Mouse (Mus musculus): ENCODE measurements around the gene 7420426K07Rik.

The 7420426K07Rik gene

DNA sequence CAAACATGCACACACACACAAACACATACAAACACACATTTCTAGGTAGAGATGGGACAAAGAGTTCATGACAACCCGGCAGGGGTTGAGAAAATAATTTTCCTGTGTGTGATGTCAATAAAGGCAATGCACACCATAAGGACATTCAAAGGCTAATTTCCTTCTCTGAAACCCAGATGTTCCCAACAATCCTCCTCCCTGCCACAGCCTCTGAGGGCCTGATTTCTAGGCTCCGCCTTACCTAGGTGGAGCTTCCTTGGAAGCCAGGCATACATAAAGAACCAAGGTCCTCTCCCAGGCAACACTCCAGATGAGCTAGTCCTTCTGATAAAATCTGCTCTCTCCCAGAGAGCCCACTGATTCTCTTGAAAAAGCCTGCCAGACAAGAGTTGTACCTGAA, at the start of gene 7420426K07Rik:
Gene 7420426K07Rik (plus strand): TSS at position 301 of the 400 bp plus-strand sequence.
- DNase-seq, result no peak

DNA sequence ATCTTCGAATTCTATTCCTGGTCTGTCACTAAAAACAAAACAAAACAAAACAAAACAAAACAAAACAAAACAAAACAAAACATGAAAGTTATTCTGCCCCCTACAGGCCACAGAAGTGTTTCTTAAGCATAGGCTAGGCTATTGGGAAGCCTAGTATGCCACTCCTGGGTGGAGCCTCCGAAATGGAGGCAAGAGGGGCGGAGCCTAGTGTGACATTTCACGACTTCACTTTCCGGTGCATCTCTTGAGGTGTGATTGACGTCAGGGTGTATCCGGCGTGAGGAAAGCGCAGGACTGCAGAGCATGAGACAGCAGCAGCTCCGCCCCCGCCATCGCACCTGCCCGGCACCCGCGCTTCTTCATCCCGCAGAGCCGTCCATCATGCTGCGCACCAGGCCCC, 46.7 kb upstream of the 7420426K07Rik start, which contains the start of gene Prr23a2:
Gene Prr23a2 (plus strand): TSS at position 285 of the 400 bp plus-strand sequence.
- DNase-seq, result no peak

DNA sequence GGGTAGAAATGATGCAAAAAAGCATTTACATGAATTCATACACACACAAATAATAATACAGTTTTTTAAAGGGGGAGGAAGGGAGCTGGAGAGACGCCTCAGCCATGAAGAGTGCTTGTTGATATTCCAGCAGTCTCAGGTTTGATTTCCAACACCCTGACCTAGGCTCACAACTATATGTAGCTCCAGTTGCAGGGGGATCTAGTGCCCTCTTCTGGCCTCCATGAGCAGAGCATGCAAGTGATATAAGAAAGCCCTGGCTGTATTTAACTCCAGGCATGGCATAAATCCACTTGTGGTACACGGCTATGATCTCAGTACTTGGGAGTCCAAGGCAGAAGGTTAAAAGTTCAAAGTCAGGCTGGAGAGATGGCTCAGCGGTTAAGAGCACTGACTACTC, 39.5 kb upstream of the 7420426K07Rik start:
- no peak for DNase-seq

DNA sequence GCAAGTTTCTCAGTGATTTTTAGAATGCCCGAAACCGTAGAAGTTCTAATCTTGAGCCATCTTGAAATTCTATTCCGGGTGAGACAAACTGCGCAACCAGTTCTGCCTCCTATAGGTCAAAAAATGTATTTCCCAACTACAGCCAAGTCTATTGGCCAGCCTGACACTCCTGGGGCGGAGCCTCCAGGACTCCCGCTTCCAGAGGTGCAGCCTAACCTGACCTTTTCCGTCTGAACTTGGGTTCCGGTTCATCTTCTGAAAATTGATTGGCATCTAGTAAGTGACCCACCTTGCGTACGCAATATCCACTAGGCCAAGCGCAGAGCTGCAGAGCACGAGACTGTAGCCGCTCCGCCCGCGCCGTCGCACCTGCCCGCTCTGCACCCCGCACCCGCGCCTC, 38.3 kb upstream of the 7420426K07Rik start, which contains the start of gene Prr23a3:
Gene Prr23a3 (plus strand): TSS at position 197 of the 400 bp plus-strand sequence.
- no peak for DNase-seq

DNA sequence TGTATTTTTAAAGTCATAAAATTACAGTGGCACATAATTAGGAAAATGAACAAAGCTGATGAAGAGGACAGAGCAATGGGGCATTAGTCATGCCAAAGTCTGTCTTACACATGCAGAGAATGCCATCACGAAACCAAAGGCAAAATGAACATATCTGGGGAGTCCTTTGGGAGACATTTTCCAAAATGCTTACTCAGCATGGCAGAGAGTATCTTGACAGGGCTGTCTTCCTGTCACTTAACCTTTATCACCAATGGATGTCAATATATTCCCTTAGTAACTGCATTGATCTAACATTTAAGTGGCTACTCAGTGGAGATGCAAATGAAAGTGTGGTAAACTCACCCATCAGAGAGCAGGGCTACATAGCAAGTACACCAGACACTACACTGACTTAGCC, 1.4 kb upstream of the 7420426K07Rik start:
- DNase-seq, result no peak

DNA sequence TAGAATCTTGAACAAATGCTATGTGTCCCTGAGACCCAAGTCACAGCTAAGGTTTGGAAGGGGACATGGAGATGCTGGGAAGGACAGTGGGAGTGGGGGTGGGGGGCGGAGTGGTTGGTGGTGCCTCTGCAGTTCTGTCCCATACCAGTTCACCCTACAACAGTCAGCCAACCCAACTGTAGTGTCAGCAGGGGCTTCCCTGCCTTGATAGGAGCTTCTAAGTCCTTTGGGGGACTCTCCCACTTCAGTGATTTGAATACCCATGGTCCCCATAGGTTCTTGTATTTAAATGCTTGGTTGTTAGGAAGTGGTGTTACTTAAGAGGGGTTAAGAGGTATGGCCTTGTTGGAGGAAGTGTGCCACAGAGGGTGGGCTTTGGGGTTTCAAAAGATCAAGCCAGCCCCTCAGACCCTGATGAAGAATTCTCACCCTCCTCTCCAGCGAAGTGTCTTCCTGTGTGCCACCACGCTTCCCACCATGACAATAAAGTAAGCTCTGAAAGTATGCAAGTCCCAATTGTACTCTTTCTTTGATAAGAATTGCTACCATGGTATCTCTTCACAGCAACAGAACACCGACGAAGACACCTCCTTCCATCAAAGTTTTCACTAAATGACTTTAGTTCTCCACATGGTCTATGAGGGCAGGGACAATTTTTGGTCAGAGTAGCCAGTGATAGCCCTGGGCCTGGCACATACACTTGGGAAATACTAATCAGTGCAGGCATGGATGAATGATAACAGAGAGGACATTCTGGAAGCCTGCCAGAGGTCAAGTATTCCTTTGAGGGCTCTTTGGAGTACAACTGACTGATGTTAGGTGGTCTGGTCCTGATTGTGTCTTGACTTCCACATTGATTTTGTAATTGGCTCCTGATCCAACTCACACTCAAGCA, 18.0 kb downstream of the 7420426K07Rik start:
- no peak for DNase-seq

DNA sequence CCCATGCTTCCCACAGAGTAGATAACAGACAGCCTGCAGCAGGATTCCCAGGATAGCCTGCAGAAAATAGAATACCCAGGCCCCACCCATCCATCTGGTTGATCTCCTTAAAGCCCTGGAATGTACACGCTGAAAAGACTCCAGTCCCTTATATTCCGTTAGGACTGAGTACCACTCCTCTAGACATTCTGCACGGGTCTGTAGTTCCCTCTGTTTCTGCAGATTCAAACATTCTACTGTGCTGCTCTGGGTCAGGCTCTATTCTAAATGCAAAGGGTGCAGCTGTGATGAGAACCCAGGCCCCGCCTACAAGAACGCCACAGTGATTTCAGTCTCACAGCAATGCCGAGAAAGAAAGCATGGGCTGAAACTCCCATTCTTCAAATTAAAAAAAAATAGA, 20.2 kb downstream of the 7420426K07Rik start:
- DNase-seq, result no peak

DNA sequence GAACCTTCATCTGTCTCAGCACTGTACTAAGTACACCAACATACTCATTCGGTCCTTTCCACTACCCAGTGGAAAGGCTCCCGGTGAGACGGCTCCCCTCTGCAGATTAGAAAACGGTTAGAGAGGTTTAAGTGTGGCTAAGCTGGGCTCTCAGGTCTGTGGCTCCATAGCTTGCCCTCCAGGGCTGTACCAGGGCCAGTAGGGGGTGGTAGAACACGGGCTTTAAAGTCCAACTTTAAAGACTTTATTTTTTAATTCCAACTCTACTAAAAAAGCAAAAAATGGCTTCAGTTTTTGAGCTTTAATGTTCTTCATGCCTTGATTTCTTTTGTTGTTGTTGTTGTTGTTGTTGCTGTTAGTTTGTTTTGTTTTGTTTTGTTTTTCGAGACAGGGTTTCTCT, 21.3 kb downstream of the 7420426K07Rik start:
- no peak for DNase-seq

DNA sequence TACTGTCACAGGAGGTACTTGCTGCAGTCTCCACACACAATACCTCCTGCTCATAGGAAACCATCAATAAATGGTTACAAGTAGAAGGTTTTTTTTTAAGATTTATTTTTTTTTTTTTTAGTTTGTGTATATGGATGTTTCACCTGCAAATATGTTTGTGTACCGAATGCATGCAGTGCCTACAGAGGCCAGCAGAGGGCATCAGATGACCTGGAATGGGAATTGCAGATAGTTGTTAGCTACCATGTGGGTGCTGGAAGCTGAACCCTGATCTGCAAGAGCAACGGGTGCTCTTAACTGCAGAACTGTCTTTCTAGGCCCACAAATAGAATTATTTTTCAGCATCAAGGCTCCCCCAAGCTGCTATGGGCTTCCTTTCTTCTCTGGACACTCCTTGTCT, 26.6 kb downstream of the 7420426K07Rik start:
- no peak for DNase-seq

DNA sequence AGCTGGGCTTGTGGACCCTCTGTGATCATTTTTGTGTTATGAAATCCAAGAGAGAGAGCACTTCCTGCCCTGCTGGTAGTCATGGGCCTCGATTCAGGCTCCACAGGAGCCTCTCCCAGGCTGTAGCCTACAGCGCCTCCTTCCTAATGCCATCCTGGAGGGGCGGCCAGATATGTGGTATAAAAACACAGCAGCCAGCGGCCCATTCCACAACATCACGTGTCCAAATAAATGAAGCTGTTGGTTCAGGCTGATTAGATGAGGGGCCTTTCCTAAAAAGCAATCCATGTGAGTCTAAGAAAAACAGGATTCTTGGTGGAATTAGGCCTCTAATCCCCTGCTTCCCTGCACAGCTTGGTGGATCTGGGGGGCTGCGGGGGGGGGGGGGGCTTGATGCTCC, 30.0 kb downstream of the 7420426K07Rik start:
- DNase-seq, result no peak

DNA sequence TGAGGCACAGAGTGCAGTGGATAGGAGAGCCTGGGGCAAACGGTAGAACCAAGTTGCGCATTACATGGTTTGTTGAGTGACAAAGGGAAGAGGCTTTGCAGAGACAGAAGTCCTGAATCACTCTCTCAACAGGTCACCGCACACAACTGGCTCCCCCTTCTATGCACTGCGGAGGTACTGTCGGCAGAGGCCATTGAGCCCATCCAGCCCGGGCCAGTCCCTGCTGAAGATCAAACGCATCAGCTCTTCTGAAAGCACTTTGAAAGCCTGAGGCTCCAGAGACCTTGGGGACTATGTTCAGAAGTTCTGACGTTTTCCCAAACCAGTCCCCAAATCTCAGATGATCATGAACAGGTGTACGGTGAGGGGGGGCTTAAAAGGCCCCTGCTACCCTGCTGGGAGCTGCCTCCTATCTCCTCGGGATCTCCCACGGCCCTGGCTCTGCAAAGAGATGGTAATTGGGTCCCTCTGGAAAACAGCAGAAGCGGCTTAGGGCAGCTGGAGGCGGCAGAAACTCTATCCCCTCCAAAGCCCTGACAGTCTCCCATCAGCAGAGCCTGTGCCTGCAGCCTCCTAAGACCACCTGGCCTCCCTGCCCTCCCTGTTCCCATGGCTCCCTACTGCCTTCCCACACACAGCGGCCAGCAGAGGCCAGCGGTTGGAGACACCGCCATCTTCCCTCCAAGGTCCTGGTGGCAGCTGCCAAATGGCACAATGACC, 32.4 kb downstream of the 7420426K07Rik start:
- no peak for DNase-seq

DNA sequence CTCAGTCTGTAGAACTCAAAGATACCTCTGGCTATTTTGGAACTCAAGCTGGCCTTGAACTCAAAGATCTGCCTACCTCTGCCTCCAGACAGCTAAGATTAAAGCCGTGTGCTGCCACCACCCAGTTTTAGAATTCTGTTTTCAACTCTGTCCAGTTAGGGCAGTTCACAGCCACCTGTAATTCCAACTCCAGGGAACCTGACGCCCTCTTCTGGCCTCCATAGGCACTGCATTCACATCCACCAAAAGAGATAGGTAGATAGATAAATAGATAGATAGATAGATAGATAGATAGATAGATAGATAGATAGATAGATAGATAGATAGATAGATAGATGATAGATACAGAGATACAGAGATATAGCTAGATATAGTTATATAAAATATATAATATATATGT, 36.4 kb downstream of the 7420426K07Rik start:
- DNase-seq, result no peak

DNA sequence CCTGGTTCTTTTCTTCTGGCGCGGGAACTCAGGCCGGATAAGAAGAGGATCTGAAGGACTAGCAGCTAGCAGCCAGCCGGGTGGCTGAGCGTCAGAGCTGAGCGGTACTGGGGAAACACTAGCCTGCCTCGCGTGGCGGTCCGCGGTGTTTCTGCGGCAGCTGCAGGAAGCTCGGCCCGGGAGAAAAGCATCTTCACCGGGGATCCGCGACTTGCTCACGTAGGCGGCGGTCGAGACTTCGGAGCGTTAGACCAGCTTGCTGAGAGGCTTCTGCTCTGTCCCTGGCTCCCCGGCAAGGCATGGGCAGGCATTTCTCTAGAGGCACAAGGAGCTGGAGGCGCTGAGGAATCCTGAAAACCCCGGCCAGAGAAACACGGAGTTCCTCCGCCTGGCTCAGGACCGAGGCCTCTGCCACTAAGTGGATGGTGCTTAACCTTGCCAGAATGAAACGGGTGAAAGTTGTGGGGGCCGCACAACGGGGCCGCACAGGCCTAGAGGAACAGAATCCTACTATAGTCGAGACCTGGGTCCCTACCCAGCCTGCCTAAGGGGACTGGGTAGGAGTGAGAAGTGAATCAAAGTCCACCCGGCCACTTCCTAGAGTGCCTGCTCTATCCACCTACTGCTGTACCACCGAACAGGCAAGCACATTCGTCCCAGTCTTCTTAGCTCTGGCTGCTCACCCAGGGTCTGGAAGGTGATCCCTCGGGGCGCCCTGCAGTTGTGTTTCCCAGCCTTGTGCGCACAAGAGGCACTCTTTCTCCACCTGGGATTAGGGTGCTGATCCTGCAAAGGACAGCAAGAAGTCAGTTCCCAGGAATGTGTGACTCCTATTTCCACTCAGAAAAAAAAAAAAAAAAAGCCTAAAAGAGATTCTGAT, 49.5 kb downstream of the 7420426K07Rik start:
- DNase-seq, result no peak

DNA sequence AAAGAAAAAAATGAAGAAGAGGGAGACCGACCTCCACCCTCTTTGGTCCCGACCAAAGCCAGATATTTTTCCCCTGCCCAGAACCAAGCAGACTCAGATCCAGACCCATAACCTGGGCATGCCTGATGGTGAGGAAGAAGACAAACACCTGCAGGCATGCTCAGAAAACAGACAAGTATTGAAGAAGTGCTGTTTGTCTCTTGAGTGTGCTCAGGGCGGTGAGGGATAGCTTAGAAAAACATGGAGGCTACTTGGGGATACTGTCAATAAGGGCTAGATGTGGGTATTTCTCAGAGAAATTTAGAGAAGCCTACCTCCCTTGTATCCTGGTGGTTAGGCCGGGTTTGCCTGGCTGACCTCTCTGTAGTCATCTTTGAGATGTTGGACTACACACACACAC, 50.4 kb downstream of the 7420426K07Rik start:
- no peak for DNase-seq

DNA sequence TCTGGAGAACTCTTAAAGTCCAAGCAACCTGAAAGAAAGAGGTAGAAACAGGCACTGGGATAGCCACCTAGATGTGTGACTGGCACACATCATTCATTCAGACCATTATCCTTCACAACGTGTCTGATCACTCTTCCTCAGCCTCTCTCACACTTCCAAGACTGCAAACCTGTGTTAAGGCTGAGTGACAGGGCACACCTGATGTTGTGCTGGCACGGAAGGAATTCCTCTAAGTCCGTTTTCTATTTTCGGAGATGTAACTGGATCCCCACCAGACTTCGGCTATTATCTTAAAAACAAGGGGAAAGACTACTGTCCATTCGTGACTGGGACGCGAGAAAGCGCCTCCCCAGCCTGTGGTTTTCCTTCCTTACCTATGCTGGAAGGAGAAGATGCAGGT, 50.9 kb downstream of the 7420426K07Rik start:
- DNase-seq, result no peak

Data from kidney, postnatal 14 days (tissue).